Comparison of ENCODE assay signal across 8 mouse cellular contexts in the genomic region with DNA sequence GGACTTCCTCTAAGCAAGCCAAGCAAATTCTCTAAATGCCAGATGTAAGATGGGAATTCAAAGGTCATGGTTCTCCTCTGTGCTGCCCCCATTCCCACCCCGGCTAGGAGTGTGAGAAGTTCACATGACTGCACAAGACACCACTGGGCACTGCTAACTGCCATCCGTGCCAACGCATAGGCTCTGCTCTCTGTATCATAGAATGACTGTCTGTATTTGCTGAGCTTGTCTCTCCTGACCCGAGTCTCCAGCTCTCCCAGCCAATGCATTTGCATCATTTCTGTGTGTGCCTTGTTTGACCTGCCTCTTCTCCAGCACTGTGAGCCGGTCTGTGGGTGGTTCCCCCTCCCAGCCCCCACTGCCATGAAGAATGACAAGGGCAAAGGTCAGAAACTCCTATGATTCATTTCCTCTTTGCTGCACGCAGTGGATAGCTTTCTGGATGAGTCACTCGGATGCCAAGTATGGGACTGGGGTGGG. TPM values are rescaled to one million over a fixed set of nuclear protein-coding genes. Genes with fewer than 3 reads are reported as not detected.
DNase-seq lines count a peak whose midpoint lies in the region; ATAC-seq and TF ChIP-seq lines count a peak whose summit lies in the region.

No protein-coding gene starts in this region.

- no peak overlapping the region for H3K4me3 ChIP-seq in embryonic facial prominence, embryonic 15.5 days (replicated peaks)
- no peak overlapping the region for H3K4me3 ChIP-seq in intestine, embryonic 15.5 days (replicated peaks)
- H3K4me3 ChIP-seq in liver, postnatal 0 days (ENCODE audit: low read depth, low read length) = no peak overlapping the region

- H3K4me1 ChIP-seq in embryonic facial prominence, embryonic 15.5 days = peaks cover 34% of the 10 kb centered on the region
- peaks cover 35% of the 10 kb centered on the region for H3K4me1 ChIP-seq in intestine, embryonic 15.5 days (replicated peaks)
- H3K4me1 ChIP-seq in liver, postnatal 0 days (ENCODE audit: insufficient read depth) = peaks cover 31% of the 10 kb centered on the region

- H3K36me3 ChIP-seq in embryonic facial prominence, embryonic 15.5 days = no peaks in the 10 kb centered on the region
- no peaks in the 10 kb centered on the region for H3K36me3 ChIP-seq in intestine, embryonic 15.5 days
- no peaks in the 10 kb centered on the region for H3K36me3 ChIP-seq in liver, postnatal 0 days (replicated peaks; ENCODE audit: insufficient read depth, low read length)

- H3K9ac ChIP-seq in embryonic facial prominence, embryonic 15.5 days = no peak overlapping the region
- H3K9ac ChIP-seq in intestine, embryonic 15.5 days = no peak overlapping the region
- H3K9ac ChIP-seq in liver, postnatal 0 days (replicated peaks) = no peak overlapping the region

- 23% methylated on average over 7 of the region's 7 CpGs for WGBS in embryonic facial prominence, embryonic 15.5 days
- WGBS in intestine, embryonic 15.5 days = 17% methylated on average over 7 of the region's 7 CpGs
- 24% methylated on average over 7 of the region's 7 CpGs for WGBS in liver, postnatal 0 days (ENCODE audit: insufficient replicate concordance)

- peak; percentile 42; the same call in 1 of the 2 replicates for TF ChIP-seq EP300 in liver, postnatal 0 days (IDR thresholded peaks at IDR 0.05; ENCODE audit: low read depth)

- no peaks in the 10 kb centered on the region for H3K27me3 ChIP-seq in embryonic facial prominence, embryonic 15.5 days
- H3K27me3 ChIP-seq in intestine, embryonic 15.5 days (replicated peaks) = no peaks in the 10 kb centered on the region
- H3K27me3 ChIP-seq in liver, postnatal 0 days (ENCODE audit: insufficient read depth, low read length) = no peaks in the 10 kb centered on the region

- no peak overlapping the region for H3K4me2 ChIP-seq in embryonic facial prominence, embryonic 15.5 days (replicated peaks)
- no peak overlapping the region; the same call in 1 of the 2 replicates for H3K4me2 ChIP-seq in intestine, embryonic 15.5 days (replicated peaks)
- peak overlapping the region; percentile 26; the same call in 1 of the 2 replicates for H3K4me2 ChIP-seq in liver, postnatal 0 days (ENCODE audit: low read depth, low read length)

- DNase-seq in right cerebral cortex, adult 2 months (ENCODE audit: low spot score in 2 of 2) = peak; percentile 13 to 18
- no peak for DNase-seq in right cerebral cortex, postnatal 25 days
- peak; percentile 67 for DNase-seq in liver, postnatal 0 days
- no peak for DNase-seq in right cerebral cortex, postnatal 10 days (ENCODE audit: low spot score in 2 of 2)
- no peak for DNase-seq in testis, postnatal 14 days (ENCODE audit: low spot score)

- TF ChIP-seq CTCF in liver, postnatal 0 days (IDR thresholded peaks at IDR 0.05; ENCODE audit: low read depth) = no peak

- peak; percentile 44; the same call in 1 of the 2 replicates for ATAC-seq in embryonic facial prominence, embryonic 15.5 days (ENCODE audit: insufficient number of reproducible peaks, low FRiP score, low TSS enrichment, low read depth)
- peak; percentile 78 for ATAC-seq in intestine, embryonic 15.5 days
- peak; percentile 88 for ATAC-seq in liver, postnatal 0 days
- no peak for ATAC-seq in frontal cortex, adult (ENCODE audit: low TSS enrichment)

- H3K9me3 ChIP-seq in embryonic facial prominence, embryonic 15.5 days (replicated peaks) = no peaks in the 10 kb centered on the region
- H3K9me3 ChIP-seq in intestine, embryonic 15.5 days = no peaks in the 10 kb centered on the region
- H3K9me3 ChIP-seq in liver, postnatal 0 days (ENCODE audit: low read length) = no peaks in the 10 kb centered on the region

- H3K27ac ChIP-seq in embryonic facial prominence, embryonic 15.5 days (replicated peaks) = no peak overlapping the region
- H3K27ac ChIP-seq in intestine, embryonic 15.5 days = peak overlapping the region; percentile 61
- H3K27ac ChIP-seq in liver, postnatal 0 days (ENCODE audit: low read depth) = peak overlapping the region; percentile 66

RNA-seq across cellular contexts. Expression of a gene that starts 37.7 kb away (rescaled TPM):
- polyA plus RNA-seq in embryonic facial prominence, embryonic 15.5 days (2015; fragmentation: Nextera tagmentation; extraction: Ambion mirVana) = 38.3 and 43.4 TPM in 2 replicates
- polyA plus RNA-seq in intestine, embryonic 15.5 days (2015; fragmentation: Nextera tagmentation; extraction: Ambion mirVana) = 38.6 and 43.2 TPM in 2 replicates
- polyA plus RNA-seq in liver, postnatal 0 days (2015; fragmentation: Nextera tagmentation; extraction: Ambion mirVana) = 29.6 and 32.1 TPM in 2 replicates

Comparison
In these comparisons a context has a peak if more than half of its experiments do, and no peak if none do; other contexts are left out.
1. DNase-seq: peak in right cerebral cortex, adult 2 months (2 of 2) and liver, postnatal 0 days (single experiment); none in right cerebral cortex, postnatal 25 days (single experiment), right cerebral cortex, postnatal 10 days (0 of 2) and testis, postnatal 14 days (single experiment).